Mouse (Mus musculus): Measurements from ENCODE around the gene Psmg3. TPM values are rescaled to one million over a fixed set of nuclear protein-coding genes. Genes with fewer than 3 reads are reported as not detected.

The Psmg3 gene
- polyA plus RNA-seq, 1 experiment from 2014 or later: 80.7 TPM

DNA sequence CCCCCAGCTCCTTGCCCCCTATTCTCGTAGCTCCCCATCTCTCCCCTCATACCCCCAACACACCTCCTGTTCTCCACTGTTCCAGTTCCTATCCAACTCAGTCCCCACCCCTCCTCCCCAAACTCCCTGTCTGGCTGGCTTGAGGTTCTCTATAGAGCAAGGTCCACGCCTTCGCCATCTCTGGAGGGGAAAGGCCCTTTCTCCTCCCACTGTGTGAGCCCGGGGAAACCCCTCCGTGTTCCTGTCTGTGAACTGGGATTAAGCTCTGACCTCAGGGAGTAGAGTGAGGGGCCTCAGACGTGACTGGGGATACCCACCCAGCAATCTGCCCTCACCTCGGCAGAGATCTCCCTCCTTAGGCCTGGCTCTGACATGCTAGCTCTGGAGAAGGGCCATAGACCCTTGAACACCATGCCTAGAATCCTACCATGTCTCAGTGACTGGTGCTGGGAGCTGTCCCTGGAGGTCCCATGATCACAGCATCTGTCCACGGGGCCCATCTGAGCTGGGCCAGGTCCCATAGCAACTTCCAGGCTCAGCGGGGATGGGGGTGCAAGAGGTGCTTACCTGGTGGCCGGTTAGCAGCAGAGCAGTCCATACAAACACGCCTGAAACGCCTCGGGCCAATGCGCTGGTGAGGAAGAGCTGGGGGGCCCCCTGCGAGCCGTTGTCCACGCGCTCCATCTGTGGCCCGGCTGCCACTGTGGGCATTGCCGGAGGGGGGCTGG lies 14.1 kb downstream of the Psmg3 start:
- WGBS: 64% methylated on average over 20 of the region's 20 CpGs
- no peaks in the 10 kb centered on the region for H3K9me3 ChIP-seq
- no peaks in the 10 kb centered on the region for H3K36me3 ChIP-seq
- H3K9ac ChIP-seq: 0 out of 2 replicates have a peak overlapping the region, but pooled peaks have one; percentile 8
- H3K27ac ChIP-seq: no peak overlapping the region
- H3K4me1 ChIP-seq: no peaks in the 10 kb centered on the region
- H3K4me2 ChIP-seq (replicated peaks): no peak overlapping the region
- no peak overlapping the region for H3K4me3 ChIP-seq
- ATAC-seq (ENCODE audit: low FRiP score, low read depth): no peak
- peaks cover 55% of the 10 kb centered on the region for H3K27me3 ChIP-seq

- WGBS: 75% methylated on average over 15 of the region's 15 CpGs
- H3K4me1 ChIP-seq: no peaks in the 10 kb centered on the region
- H3K4me3 ChIP-seq: no peak overlapping the region
- H3K9ac ChIP-seq: no peak overlapping the region
- H3K9me3 ChIP-seq: no peaks in the 10 kb centered on the region
- no peaks in the 10 kb centered on the region for H3K36me3 ChIP-seq
- no peak overlapping the region for H3K27ac ChIP-seq
- no peak overlapping the region for H3K4me2 ChIP-seq (replicated peaks)
- ATAC-seq (ENCODE audit: low FRiP score, low read depth): no peak
- peaks cover 55% of the 10 kb centered on the region for H3K27me3 ChIP-seq
These were observed 14.8 kb downstream of the Psmg3 start for GRCm38 (mm10) chr5:139811677-139812397.

DNA sequence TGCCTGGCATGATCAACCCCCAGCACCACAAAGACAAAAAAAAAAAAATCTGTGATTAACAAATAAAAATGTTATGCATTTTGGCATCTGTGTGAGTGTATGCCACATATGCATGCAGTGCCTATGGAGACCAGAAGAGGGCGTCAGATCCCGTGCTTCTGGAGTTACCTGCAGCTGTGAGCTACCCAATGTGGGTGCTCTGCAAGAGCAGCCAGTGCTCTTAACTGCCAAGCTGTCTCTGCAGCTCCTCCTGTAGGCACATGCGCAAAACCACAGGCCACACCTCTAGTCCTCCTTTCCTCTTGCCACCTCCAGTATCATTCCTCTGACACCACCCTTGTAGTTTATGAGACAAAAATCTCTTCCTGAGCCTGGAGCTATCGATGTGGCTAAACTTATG lies 17.3 kb downstream of the Psmg3 start:
- Histone ChIP-seq H3K36me3 (no peaks in the 10 kb centered on the region), H3K4me3 (no peak overlapping the region), H3K4me2 (replicated peaks) (no peak overlapping the region), H3K27me3 (peaks cover 35% of the 10 kb centered on the region), H3K9ac (no peak overlapping the region), H3K27ac (no peak overlapping the region), H3K9me3 (no peaks in the 10 kb centered on the region), H3K4me1 (peaks cover under 1% of the 10 kb centered on the region; the same call in 1 of the 2 replicates)
- ATAC-seq (ENCODE audit: low FRiP score, low read depth): no peak
- WGBS: 56% methylated on average over 4 of the region's 4 CpGs

- H3K27me3 ChIP-seq: peaks cover 1% of the 10 kb centered on the region
- no peak overlapping the region for H3K4me3 ChIP-seq
- H3K4me1 ChIP-seq: peaks cover 19% of the 10 kb centered on the region
- no peak overlapping the region for H3K4me2 ChIP-seq (replicated peaks)
- peaks cover 2% of the 10 kb centered on the region for H3K36me3 ChIP-seq
- H3K9me3 ChIP-seq: no peaks in the 10 kb centered on the region
- no peak for ATAC-seq (ENCODE audit: low FRiP score, low read depth)
- 87% methylated on average over 8 of the region's 8 CpGs for WGBS
- no peak overlapping the region for H3K9ac ChIP-seq
- no peak overlapping the region for H3K27ac ChIP-seq
These were observed 20.8 kb downstream of the Psmg3 start for GRCm38 (mm10) chr5:139805924-139806323.

DNA sequence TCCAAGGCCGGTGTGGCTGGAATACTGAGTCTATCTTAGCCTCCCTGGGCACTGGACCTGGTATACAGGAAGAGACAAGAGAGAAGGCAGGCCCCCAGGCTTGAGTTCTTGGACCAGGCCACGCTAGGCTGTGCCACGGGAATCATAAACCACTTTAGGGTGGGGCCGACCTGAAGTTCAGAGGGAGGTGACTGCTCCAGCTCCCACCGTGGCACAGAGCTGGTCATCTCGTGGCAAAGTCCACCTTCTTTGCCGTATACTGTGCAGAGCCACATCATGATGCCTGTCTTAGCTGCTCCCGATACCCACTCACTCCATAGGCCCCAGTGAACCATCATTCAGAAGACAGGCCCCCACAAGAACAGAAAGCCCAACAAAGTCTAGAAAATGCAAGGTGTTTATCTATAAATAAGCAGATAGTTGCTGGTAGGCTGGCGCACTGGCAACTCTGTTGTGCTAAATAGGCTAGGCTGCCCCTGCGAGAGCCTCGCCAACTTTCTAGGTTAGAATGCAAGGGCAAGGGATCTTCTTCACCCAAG lies 22.0 kb downstream of the Psmg3 start:
- H3K36me3 ChIP-seq: peaks cover 13% of the 10 kb centered on the region
- 83% methylated on average over 11 of the region's 11 CpGs for WGBS
- H3K9me3 ChIP-seq: no peaks in the 10 kb centered on the region
- peak overlapping the region; percentile 39; the same call in 1 of the 2 replicates for H3K27ac ChIP-seq
- no peak overlapping the region for H3K4me3 ChIP-seq
- no peak for ATAC-seq (ENCODE audit: low FRiP score, low read depth)
- H3K4me2 ChIP-seq (replicated peaks): no peak overlapping the region
- peaks cover 19% of the 10 kb centered on the region for H3K4me1 ChIP-seq
- no peak overlapping the region for H3K9ac ChIP-seq
- H3K27me3 ChIP-seq: no peaks in the 10 kb centered on the region

GRCm38 (mm10) chr5:139804107-139804551 lies 22.6 kb downstream of the Psmg3 start:
- peaks cover 19% of the 10 kb centered on the region for H3K4me1 ChIP-seq
- peak; percentile 26; the same call in 1 of the 2 replicates for ATAC-seq (ENCODE audit: low FRiP score, low read depth)
- peaks cover 13% of the 10 kb centered on the region for H3K36me3 ChIP-seq
- peak overlapping the region; percentile 23 for H3K4me2 ChIP-seq (replicated peaks)
- H3K9ac ChIP-seq: no peak overlapping the region
- H3K27ac ChIP-seq: no peak overlapping the region
- no peaks in the 10 kb centered on the region for H3K27me3 ChIP-seq
- no peak overlapping the region for H3K4me3 ChIP-seq
- 7% methylated on average over 6 of the region's 6 CpGs for WGBS
- no peaks in the 10 kb centered on the region for H3K9me3 ChIP-seq

- Histone ChIP-seq H3K4me1 (peaks cover 19% of the 10 kb centered on the region), H3K4me2 (replicated peaks) (peak overlapping the region; percentile 23), H3K27ac (peak overlapping the region; percentile 33; the same call in 1 of the 2 replicates), H3K9me3 (no peaks in the 10 kb centered on the region), H3K4me3 (no peak overlapping the region), H3K9ac (no peak overlapping the region), H3K36me3 (peaks cover 13% of the 10 kb centered on the region), H3K27me3 (no peaks in the 10 kb centered on the region)
- 9% methylated on average over 12 of the region's 12 CpGs for WGBS
- ATAC-seq (ENCODE audit: low FRiP score, low read depth): peak; percentile 72
These were observed 23.0 kb downstream of the Psmg3 start for GRCm38 (mm10) chr5:139803601-139804102.

DNA sequence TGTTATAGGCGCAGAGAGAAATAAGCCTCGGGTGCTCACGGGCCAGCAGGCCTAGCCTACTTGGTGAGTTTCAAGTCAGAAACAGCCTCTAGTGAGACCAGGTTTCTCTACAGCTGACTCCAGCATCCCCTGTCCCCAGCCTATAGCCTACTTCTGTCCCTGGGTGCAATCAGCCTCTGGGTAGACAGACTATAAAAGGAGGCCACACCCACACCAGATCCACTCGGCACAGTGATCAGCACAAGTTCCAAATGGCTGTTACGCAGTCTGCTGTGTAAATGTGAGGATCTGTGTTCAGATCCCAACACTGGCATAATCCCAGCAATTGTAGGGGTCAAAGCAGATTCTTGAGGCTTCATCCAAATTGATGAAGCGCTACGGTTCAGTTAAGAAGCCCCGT lies 23.5 kb downstream of the Psmg3 start:
- H3K36me3 ChIP-seq: peaks cover 13% of the 10 kb centered on the region
- H3K4me2 ChIP-seq (replicated peaks): no peak overlapping the region
- peaks cover 24% of the 10 kb centered on the region for H3K4me1 ChIP-seq
- no peak overlapping the region for H3K9ac ChIP-seq
- 66% methylated on average over 8 of the region's 8 CpGs for WGBS
- no peaks in the 10 kb centered on the region for H3K27me3 ChIP-seq
- H3K9me3 ChIP-seq: no peaks in the 10 kb centered on the region
- H3K4me3 ChIP-seq: no peak overlapping the region
- no peak for ATAC-seq (ENCODE audit: low FRiP score, low read depth)
- H3K27ac ChIP-seq: peak overlapping the region; percentile 33; the same call in 1 of the 2 replicates

DNA sequence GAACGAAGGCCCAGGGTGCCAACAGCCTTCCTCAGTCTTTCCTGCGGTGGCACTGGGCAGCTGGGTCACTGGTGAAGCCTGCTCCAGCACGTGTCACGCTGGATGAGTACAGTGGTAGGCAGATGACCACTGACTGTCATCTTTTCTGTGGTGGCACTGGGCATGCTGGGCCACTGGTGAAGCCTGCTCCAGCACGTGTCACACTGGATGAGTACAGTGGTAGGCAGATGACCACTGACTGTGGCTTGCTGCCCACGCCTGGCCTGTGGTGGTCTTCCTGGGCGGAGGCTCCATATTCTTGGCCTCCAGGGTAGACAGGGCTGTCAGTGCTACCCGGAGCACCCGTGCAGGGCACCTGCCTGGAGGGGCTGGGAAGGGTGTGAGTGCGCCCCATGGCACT lies 24.8 kb downstream of the Psmg3 start:
- H3K36me3 ChIP-seq: peaks cover 13% of the 10 kb centered on the region
- H3K9me3 ChIP-seq: no peaks in the 10 kb centered on the region
- no peaks in the 10 kb centered on the region for H3K27me3 ChIP-seq
- peaks cover 37% of the 10 kb centered on the region for H3K4me1 ChIP-seq
- H3K4me3 ChIP-seq: no peak overlapping the region
- no peak overlapping the region for H3K4me2 ChIP-seq (replicated peaks)
- H3K27ac ChIP-seq: no peak overlapping the region
- ATAC-seq (ENCODE audit: low FRiP score, low read depth): no peak
- no peak overlapping the region for H3K9ac ChIP-seq
- 90% methylated on average over 10 of the region's 10 CpGs for whole genome bisulfite sequencing

GRCm38 (mm10) chr5:139801231-139801630 lies 25.5 kb downstream of the Psmg3 start:
- Histone ChIP-seq H3K27me3 (no peaks in the 10 kb centered on the region), H3K9me3 (no peaks in the 10 kb centered on the region)
- no peak for ATAC-seq (ENCODE audit: low FRiP score, low read depth)

DNA sequence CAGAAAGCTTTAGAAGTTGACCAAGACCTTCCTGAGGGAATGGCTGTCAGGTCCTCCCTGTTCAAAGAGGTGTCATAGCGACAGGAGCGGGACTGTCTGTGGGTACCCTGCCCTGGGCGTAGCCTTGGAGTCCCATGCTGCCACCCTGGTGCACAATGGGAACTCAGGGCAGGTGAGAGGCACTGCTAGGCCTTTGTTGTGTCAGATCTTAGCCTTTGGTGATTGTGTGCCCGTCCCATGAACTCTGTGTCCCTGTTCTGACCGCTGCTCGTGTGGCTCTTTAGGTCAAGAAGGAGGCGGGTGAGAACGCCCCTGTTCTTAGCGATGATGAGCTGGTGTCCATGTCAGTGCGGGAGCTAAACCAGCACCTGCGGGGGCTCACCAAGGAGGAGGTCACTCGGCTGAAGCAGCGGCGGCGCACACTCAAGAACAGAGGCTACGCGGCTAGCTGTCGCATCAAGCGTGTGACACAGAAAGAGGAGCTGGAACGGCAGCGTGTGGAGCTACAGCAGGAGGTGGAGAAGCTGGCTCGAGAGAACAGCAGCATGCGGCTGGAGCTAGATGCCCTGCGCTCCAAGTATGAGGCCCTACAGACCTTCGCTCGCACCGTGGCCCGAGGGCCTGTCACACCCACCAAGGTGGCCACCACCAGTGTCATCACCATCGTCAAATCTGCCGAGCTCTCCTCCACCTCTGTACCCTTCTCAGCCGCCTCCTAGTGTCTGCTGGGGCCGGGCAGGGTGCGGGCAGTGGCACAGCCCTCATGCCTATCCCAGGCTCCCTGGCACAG lies 26.7 kb downstream of the Psmg3 start:
- H3K36me3 ChIP-seq: peaks cover 13% of the 10 kb centered on the region
- WGBS: 91% methylated on average over 33 of the region's 33 CpGs
- no peak for ATAC-seq (ENCODE audit: low FRiP score, low read depth)
- no peak overlapping the region for H3K4me3 ChIP-seq
- no peak overlapping the region for H3K27ac ChIP-seq
- no peaks in the 10 kb centered on the region for H3K9me3 ChIP-seq
- H3K9ac ChIP-seq: no peak overlapping the region; the same call in 1 of the 2 replicates
- H3K4me1 ChIP-seq: peaks cover 53% of the 10 kb centered on the region
- H3K4me2 ChIP-seq (replicated peaks): no peak overlapping the region
- no peaks in the 10 kb centered on the region for H3K27me3 ChIP-seq

More at GRCm38 (mm10) chr5:139801231-139801630, 25.5 kb downstream of the Psmg3 start:
- Histone ChIP-seq H3K4me2 (replicated peaks) (no peak overlapping the region), H3K36me3 (peaks cover 13% of the 10 kb centered on the region), H3K4me3 (no peak overlapping the region), H3K9ac (no peak overlapping the region), H3K27ac (no peak overlapping the region), H3K4me1 (peaks cover 44% of the 10 kb centered on the region)
- WGBS: 92% methylated on average over 8 of the region's 8 CpGs

Measured in limb, embryonic 13.5 days (tissue).